Mouse (Mus musculus) heart, adult 18-20 months (tissue): ENCODE data around the gene Drd3. TPM values are rescaled to one million over a fixed set of nuclear protein-coding genes. Genes with fewer than 3 reads are reported as not detected.

Experiments used
- DNase-seq, 2 experiments: peaks; one replicate each; pipeline ENCODE4 v3.0.0; 2021 to 2022; ENCODE audit warnings: mixed read lengths in 1 of 2
- long read RNA-seq, 2 experiments: library from polyadenylated mRNA; stranded (forward); transcript quantifications; one replicate each; pipeline ENCODE4 v2.0.0; 2021
- total RNA-seq, 2 experiments: library from RNA; stranded (reverse); gene quantifications; 2 replicates each; pipeline ENCODE4 v1.2.3; 2021

Drd3 gene
- not detected for total RNA-seq
- long read RNA-seq, experiment 1 = 0 reads
- long read RNA-seq, experiment 2 = 0 reads

DNA sequence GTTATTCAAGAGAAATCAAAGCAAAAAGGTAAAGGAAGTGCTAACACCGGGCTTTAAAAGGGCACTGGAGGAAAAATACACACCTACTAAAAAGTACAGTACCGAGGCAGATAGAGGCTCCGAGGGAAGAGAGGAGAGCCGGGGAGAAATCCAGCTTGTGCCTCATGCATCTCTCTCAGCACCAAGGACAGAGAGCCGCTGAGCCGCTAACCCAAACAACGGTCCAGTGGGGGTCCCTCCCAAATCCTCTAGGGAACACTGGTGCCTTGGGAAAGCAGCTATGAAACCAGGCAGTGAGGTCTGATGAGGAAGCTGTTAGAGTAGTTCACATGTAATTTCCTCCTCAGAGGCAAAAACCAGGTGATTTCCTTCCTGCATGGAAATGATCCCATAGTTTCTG is at the start of gene Drd3:
Gene Drd3 (plus strand): TSS at position 276 of the 400 bp plus-strand sequence.
- no peak for DNase-seq

DNA sequence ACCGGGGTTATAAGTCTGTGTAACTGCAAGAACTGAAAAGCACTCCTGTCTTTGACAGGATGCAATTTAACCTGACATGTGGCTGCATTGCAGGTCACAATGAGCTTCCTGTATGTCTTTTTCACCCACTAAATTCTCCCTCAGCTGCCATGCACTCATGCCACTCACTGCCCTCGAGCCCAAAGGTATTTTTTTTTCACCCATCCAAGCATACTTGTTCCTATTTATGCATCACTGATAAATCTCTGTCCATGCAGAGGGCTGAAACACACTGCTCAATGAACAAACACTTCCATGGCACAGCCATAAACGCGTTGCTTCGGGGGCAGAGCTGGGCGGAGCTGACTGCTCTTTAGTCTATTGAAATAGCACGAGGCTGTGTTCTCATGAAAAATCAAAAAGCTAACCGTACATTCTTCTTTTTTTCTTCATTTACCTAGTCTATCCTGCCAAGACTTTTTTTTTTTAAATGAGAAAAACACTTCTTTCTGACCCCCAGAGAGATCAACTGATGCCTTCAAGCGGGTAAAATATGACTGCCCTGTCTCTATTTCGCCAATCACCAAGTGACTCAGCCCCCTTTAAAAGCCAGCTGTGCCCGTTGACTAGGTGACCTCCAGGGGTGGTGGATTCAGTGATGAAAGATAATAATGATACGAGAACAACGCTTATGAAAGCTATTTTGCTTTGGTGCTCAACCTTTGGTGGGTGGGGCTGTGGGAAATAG is 45.3 kb upstream of the Drd3 start:
- DNase-seq = peak in 1 of 2 experiments; percentile 9

DNA sequence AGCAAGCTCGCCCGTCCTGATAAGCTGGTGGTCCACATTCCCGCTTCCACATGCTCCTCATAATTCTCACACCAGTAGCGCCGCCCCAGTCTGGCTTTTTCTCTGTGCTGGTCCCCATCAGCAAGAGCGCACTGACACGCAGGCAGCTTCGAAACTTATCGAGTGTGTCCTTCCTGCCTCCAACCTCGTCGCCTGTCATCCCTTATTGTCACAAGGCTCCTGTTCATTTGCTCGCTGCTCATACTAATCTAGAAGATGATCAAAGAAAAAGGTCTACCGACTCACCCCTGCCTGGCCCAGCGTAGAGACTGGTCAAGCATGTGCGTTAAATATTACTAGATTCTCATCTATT is 44.8 kb upstream of the Drd3 start:
- DNase-seq = peak; percentile 29 to 50

DNA sequence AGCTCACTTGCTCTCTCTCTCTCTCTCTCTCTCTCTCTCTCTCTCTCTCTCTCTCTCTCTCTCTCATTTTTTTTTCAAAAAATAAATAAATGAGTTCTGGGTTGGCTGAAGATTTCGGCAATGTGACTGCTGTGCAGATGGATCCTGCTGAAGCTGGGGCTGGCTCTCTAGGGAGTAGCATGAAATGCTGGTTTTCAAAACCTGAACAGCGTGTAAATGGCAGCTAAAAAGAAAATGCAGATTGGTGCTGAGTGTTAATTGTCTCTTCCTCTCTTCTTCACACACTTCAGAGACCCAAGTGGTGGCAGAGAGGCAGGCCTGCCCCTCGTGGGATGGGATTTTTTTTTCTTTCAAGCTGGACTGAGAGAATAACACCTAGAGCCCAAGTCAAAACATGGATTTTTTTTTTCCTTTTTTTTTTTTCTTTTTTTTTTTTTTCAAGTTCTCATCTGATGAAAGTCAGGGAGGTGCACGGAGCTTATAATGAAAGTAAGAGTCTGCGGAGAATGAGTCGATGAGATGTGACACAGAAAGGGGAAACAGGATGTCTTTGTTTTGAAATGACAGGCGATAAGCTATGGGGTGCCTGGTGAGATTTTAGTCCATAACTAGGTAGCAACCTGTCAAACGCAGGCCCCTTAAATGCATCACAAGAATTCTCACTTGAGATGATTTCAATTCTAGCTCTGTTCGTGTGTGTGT is 44.2 kb upstream of the Drd3 start:
- DNase-seq = peak; percentile 9 to 26

DNA sequence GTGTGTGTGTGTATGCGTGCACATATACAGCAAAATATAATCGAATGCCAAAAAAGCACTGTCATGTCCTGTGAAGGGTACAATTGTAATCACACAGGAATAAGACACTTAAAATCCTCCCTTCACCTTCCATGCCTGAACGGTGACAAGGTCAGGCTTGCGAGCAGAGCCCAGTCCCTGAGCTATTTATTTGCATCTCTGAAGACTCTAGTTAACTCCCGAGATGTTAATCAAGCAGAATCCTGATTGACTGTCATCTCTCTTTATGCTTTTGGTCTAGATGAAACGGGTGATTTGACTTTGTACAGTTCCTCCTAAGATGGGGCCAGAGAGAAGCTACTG is 43.7 kb upstream of the Drd3 start:
- DNase-seq = peak in 1 of 2 experiments; percentile 21

DNA sequence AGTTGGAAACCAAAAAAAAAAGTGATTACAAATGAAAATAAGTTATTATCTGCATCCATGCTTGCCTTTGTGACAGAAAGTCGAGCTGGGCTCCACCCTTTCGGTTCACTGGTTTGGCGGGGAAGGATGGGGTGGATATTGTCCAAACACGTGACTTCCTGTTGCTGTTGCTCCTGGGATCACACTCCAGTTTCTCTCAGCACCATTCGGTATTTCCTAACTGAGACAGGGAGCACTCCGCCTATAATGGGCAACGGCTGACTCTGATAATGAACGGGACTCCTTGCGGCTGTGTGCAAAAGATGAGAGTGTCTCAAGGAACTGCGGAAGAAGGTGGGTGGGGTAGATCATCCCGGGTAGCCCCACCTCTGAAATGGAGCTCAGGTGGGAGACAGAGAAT is 43.2 kb upstream of the Drd3 start:
- DNase-seq = peak; percentile 83 to 90

DNA sequence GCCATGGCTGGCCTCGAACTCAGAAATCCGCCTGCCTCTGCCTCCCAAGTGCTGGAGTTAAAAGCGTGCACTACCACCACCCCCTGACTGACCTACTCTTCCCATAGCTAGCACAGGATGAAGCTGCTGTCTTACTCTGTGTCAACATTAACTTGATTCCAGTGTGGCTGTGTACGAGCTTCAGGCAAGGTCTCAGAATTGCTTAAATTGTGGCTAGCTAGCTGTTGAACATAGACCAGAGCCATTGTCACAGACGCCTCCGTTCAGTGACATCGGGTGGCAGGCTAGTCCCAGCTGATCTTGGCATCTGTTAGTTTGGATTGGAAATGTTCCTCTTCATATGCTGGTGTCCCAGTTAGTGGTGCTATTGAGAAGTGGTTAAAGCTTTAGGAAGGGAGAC is 42.5 kb upstream of the Drd3 start:
- DNase-seq = peak; percentile 16 to 26

DNA sequence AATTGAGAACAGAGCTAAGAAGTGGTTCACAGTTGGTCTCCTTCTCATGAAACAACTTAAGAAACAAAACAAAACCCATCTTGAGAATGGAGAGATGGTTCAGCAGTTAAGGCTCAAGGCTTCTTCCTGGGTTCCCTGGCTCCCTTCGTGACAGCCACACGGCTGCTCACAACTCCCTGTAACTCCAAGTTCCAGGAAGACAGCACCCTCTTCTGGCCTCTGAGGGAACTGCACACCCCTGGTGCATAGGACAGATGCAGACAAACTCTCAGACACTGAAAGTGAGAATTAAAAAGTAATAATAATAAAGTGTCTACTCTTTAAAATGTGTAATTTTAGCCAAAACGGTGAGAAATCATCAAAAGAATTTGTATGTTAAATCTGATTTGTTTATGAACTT is 29.4 kb upstream of the Drd3 start:
- no peak for DNase-seq

DNA sequence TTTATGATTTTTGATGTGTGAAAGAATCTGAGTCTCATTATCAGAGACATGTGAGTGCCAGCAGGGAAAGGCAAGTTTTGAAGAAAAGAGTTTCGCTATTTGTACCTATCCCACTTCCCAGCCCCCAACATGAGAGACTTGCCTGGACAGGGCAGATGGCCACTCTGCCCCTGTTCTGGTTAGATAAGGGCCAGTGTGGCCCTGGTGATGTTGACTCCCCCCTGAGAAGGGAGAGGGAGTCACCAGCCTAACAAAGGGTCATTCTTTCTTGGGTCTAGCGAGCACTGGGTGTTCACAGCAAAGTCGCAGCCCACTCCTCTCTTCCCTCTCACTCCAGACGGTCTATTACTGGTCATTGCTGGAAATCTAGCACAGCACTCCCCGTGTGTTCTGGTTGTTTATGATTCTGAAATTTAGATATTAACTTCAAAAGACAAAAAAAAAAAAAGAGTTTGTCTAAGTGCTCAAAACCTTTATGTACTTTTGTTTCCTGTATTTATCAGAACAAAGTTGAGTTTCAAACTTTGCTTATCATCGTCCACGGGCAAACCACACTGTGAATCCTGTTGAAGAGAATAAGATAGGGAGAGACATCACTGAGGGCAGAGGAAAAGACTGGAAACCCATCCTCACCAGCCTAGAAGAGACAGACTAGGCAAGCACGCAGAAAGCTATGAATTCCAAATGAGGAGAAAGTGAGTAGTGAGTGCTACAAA is 24.2 kb upstream of the Drd3 start:
- DNase-seq = no peak

DNA sequence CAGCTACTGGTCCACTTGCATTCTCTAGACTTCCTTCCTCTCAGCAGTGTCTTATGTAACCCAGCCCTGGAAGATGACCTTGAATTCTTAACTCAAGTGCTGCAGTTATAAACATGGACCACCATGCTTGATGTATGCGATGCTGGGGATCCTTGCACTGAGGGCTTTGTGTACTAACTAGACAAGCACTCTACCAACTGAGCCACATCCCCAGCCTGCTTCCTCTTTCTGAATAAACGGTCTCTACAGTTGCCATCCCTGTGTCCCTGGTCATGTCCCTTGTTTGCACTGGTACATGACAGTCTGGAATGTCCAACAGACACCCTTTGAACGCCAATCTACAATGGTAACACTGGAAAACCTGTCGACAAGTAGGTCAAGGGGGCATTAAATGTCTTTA is 23.5 kb upstream of the Drd3 start:
- DNase-seq = no peak

DNA sequence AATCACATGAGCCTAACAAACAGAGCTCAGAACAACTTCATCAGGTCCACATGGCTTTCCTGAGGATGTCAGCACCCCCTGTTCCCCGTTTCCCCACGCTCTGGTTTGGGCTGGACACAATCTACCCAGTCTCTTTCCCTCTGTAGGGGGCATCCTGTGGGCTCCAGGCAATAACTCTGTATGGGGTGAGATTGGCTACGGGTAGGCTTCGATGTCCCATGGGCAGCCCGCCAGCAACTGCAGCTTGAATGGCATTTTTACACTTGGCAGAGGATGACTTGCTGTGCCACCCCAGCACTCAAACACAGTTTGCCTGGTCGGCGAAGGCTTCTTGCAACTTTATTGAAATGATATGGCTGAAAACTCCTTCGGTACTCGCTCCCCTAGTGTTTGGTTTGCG is 21.3 kb upstream of the Drd3 start:
- no peak for DNase-seq

DNA sequence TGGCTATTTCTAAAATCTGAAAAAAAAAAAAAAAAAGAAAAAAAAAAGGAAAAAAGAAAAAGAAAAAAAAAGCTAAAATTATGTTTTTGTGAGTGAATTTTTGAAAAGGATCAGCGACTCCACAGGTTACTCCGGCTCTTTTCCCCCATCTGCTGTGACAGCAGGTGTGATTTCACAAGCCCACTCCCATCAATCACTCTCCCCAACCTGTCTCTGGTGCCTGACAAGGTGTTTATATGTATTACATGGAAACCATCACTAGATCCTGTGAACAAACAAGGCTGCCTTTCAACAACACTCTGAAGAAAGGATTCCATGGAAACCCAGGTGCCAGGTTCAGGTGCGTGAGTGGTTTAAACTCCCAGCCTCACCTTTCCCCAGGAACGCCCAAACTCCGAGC is 20.9 kb upstream of the Drd3 start:
- no peak for DNase-seq

DNA sequence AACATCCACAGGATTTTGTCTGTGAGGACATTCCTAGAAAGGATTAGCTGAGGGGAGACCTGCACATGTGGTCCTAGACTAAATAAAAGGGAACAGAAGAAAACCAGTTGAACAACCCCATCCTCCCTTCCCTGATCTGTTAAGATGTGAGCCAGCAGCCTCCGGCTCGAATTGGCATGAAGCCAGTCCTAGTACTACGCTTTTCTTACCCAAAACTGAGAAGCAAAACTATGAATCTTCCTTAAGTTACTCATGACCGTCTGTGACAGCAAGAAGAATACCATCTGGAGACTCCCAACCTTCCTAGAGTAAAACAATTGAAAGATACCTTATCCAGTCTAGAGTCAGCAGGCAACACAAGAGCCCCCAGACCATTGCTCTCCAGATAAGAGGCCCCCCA is 15.9 kb upstream of the Drd3 start:
- DNase-seq = no peak

DNA sequence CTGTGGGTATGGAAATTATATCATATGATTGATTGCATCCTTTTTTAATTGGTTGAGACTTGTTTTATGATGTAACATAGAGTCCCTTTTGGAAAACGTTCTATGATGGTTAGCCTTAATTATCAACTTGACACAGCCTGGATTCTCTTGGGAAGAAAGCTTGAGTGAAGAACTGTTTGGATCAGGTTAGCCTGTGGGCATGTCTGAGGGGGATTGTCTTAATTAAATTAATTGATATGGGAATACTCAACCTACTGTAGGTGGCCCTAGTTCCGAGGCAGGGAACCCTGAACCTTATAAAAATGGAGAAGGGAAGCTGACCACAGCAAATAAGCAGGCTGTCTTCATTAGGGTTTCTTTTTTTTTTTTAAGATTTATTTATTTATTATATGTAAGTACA is 12.9 kb upstream of the Drd3 start:
- DNase-seq = no peak

DNA sequence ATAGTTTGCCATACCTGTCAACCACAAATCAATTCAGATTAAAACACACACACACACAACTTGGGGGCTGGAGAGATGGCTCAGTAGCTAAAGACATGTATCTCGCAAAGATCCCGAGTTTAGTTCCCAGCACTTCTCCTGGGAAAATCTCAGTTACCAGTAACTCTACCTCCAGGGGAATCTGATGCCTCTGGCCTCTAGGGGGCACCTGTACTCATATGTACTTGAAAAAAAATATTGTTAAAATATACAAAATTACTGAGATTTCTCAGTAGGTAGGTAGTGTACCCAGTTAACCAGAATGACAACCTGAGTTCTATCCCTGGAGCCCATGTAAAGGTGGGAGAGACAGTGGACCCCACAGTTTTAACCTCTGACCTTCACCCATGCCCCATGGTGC is 5.4 kb upstream of the Drd3 start:
- DNase-seq = no peak

DNA sequence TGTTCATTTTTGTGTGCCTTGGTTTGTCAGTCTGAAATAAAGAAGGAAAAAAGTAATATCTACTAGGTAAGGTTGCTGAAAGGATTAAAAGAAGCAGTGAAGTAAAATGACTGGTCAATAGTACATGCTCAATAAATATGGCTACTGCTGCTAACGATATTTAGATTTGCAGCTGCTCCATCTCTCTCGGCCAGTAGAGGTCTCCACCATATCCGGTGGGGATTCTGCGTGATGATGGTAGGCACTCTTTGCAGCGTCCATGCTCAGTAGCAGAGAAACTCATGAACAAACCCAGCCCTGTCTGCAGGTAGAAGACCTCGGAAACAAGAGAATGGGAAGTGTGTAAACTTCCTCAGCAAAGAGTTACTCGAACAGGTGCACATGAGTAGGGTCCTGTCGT is 926 bp upstream of the Drd3 start:
- no peak for DNase-seq

DNA sequence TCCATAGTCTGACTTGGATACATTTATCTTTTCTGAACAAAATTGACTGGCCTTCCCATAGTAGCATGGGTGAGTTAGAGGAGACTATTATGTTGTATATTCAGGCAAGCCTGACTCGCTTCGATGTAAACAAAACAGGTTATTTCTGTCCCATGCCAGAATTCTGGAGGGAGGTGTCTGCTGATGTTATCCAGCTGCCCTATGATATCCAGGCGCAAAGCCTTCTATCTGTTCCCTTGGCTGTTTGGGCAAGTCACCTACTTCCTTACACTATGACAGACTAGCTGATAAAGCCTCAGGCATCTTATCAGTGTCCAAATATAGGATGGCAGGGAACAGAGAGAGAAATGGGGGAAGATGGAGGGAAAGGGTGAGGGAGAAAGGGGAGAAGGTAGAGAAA is 18.5 kb downstream of the Drd3 start:
- peak; percentile 77 to 78 for DNase-seq

DNA sequence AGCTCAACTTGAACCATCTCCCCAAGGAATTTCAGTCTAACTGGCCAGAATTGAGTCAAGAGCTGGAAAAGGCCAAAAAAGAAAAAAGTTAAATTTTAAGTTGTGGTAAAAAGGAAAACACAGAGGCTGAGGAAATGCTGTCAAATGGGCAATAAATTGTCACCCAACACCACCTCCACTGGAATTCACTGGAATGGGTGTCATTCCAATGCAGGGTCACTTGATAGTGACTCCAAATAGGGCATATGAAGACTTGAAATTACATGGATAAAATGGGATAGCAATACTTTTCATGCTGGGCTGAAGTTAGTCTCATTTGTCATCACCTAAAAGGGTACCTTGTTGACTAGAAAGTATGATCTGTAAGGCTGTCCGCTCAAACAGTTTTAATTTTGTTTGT is 18.9 kb downstream of the Drd3 start:
- DNase-seq = peak in 1 of 2 experiments; percentile 4

DNA sequence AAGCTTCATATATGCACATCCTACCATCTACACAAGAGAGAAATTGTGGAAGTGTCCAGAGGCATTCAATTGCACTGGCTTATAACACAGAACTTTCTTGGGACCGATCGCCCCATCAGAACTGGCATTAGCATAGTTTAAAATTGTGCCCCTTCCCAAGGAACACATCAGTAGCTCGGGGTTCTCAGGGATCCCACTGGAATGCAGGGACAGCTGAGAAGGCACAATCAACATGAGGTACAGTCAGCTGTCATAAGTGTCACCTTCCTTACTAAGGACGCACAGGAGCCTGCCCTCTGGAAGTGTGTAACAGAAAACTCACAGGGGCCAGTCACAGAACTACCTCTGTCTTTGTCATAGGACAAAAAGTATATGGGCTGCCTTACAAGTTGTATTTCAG is 19.7 kb downstream of the Drd3 start:
- peak in 1 of 2 experiments; percentile 12 for DNase-seq

DNA sequence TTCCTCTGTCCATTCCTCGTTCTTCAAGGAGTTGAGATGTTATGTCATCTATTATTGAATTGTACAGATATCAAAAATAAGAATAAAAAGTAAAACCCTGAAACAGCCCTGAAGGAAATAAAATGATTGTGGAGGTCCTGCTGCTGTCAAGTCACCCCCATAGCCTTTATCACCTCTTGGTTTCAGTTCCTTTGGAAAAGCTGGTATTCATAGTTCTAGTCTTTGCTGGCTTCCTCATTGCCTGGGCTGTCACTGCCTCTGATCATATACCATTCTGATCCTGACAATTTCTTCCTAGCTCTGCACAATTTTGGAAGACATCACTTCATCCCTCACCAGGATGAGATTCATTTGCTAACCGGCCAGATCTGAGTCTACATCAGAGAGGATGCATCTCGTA is 23.1 kb downstream of the Drd3 start:
- DNase-seq = no peak

DNA sequence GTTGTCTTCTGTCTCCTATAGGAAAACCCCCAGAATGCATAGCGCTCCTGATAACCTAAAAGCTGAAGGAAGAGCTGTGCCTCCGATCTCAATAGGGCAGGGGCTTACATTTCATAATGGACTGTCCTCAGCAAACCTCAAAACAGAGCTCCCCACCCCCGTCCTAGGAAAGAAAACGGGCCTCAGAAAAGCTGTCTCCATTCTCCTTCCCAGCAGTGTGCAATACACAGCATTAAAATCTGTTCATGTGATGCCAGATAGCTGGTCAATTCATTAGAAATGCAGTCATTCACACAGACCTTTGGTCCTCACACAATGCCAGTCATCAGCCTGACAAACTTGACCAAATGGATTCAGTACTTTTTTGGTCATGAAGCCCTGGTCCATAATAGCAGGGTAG is 45.7 kb downstream of the Drd3 start:
- DNase-seq = no peak

DNA sequence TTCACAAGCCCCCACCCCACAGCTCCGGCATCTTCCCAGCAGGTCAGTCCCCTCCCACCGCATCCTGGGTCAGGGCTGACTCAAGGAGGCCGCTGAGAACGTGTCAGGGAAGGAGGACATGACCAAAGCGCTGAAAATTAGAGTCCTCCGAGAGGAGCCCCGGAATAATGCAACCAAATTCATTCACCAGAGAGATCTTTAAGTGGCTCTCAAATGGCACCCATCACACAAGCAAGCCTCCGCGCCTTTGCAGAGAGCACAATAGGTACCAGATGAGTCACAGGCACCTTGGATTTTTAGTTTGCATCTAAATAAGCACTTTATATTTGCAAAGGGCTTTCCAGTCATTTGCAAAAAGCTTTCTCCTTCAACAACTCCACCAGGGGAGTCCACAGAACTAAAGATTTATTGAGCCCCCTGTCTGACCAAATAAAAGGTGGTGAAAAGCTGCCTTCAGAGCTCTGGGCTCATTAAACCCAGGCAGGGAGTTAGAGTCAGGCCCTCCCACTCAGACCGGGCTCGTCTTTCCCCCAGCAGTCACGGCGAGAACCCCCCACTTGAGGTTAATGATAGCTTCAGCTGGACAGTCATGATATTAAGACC is 46.4 kb downstream of the Drd3 start:
- DNase-seq = no peak

DNA sequence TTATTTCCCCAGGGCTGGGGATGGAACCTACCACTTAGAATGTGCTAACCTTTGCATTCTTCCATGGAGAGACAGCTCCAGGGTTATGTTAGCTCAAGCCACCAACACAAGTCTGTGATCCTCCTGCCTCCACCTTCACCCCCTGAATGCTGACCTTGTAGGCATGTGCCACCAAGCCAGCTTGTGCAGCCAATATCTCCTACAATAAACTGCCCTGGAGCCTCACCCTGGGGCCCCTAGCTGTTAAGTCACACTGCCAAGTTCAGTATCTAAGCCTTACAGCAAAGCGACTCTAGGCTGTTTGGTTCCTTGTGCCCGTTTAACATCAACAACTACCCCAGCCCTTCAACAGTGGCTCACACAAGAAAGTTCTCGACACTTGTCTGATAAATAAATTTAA is 47.3 kb downstream of the Drd3 start:
- no peak for DNase-seq
